Mouse (Mus musculus): ENCODE measurements around the gene Rab25.
"Not testable (repeated sequence)": the region's sequence is repeated elsewhere in the genome, so short reads cannot be mapped to it uniquely, and the experiment has no call there.

Rab25 gene

GRCm38 (mm10) chr3:88548180-88548917, at the start of gene Rab25:
TSS of gene Rab25 (minus strand) at chr3:88548300.
- CTCF ChIA-PET, result no interaction called here

- CTCF ChIA-PET, result not testable (repeated sequence)
Observed at GRCm38 (mm10) chr3:88596547-88596946, 48.4 kb upstream of the Rab25 start.

GRCm38 (mm10) chr3:88593893-88594580, 45.9 kb upstream of the Rab25 start:
- CTCF ChIA-PET, result interaction anchor here (0.5 to 1.2 kb wide), 3 partner anchors 10 to 122 kb away, joined by 3 to 5 read pairs (median 5); no protein-coding TSS in a partner anchor

- CTCF ChIA-PET, result interaction anchor here (0.7 to 1.7 kb wide), 6 partner anchors 11 to 670 kb away, joined by 3 to 5 read pairs (median 4); no protein-coding TSS in a partner anchor
Observed at GRCm38 (mm10) chr3:88592942-88593576, 45.0 kb upstream of the Rab25 start.

GRCm38 (mm10) chr3:88591950-88592731, 44.0 kb upstream of the Rab25 start:
- CTCF ChIA-PET, result interaction anchor here (0.7 to 1.7 kb wide), 4 partner anchors 14 to 671 kb away, joined by 3 to 4 read pairs (median 4); no protein-coding TSS in a partner anchor

GRCm38 (mm10) chr3:88591044-88591443, 42.9 kb upstream of the Rab25 start:
- CTCF ChIA-PET, result interaction anchor here (0.6 to 1.7 kb wide), 3 partner anchors 16 to 44 kb away, joined by 3 to 4 read pairs (median 4); no protein-coding TSS in a partner anchor

GRCm38 (mm10) chr3:88590246-88590645, 42.1 kb upstream of the Rab25 start:
- CTCF ChIA-PET, result no interaction called here

GRCm38 (mm10) chr3:88586640-88587039, 38.5 kb upstream of the Rab25 start:
- CTCF ChIA-PET, result interaction anchor here (1.3 kb wide), 1 partner anchor 46 kb away, joined by 4 read pairs; no protein-coding TSS in a partner anchor

GRCm38 (mm10) chr3:88585769-88586168, 37.7 kb upstream of the Rab25 start:
- CTCF ChIA-PET, result interaction anchor here (0.6 to 1.3 kb wide), 2 partner anchors 10 to 47 kb away, joined by 3 to 4 read pairs; no protein-coding TSS in a partner anchor

GRCm38 (mm10) chr3:88579454-88580117, 31.5 kb upstream of the Rab25 start:
- CTCF ChIA-PET, result no interaction called here

- CTCF ChIA-PET, result no interaction called here
Observed at GRCm38 (mm10) chr3:88578498-88579424, 30.7 kb upstream of the Rab25 start.

GRCm38 (mm10) chr3:88577846-88578245, 29.7 kb upstream of the Rab25 start:
- CTCF ChIA-PET, result not testable (repeated sequence)

GRCm38 (mm10) chr3:88575540-88575939, 27.4 kb upstream of the Rab25 start, which contains the start of gene Ssr2:
TSS of gene Ssr2 (plus strand) at chr3:88575876.
- CTCF ChIA-PET, result no interaction called here

- CTCF ChIA-PET, result no interaction called here
Observed at GRCm38 (mm10) chr3:88573810-88574209, 25.7 kb upstream of the Rab25 start.

GRCm38 (mm10) chr3:88572835-88573234, 24.7 kb upstream of the Rab25 start:
- CTCF ChIA-PET, result no interaction called here

GRCm38 (mm10) chr3:88571856-88572255, 23.8 kb upstream of the Rab25 start:
- CTCF ChIA-PET, result no interaction called here

GRCm38 (mm10) chr3:88570341-88570740, 22.2 kb upstream of the Rab25 start:
- CTCF ChIA-PET, result no interaction called here

- CTCF ChIA-PET, result no interaction called here
Observed at GRCm38 (mm10) chr3:88569694-88570093, 21.6 kb upstream of the Rab25 start.

GRCm38 (mm10) chr3:88569093-88569492, 21.0 kb upstream of the Rab25 start:
- CTCF ChIA-PET, result no interaction called here

- CTCF ChIA-PET, result no interaction called here
Observed at GRCm38 (mm10) chr3:88568615-88569014, 20.5 kb upstream of the Rab25 start.

Measured in spleen, embryonic (tissue).